Mouse (Mus musculus): Measurements from ENCODE around the gene E130308A19Rik. TPM values are rescaled to one million over a fixed set of nuclear protein-coding genes. Genes with fewer than 3 reads are reported as not detected.

Gene E130308A19Rik
- polyA plus RNA-seq, 1 experiment from 2014 or later: 64.7 TPM

GRCm38 (mm10) chr4:59682491-59682890 lies 56.5 kb downstream of the E130308A19Rik start:
- H3K27ac ChIP-seq (ENCODE audit: low read depth, low read length): no peak overlapping the region
- ATAC-seq (ENCODE audit: insufficient read depth, low FRiP score, low TSS enrichment) (no peak), DNase-seq (ENCODE audit: low spot score) (no peak)
- H3K4me1 ChIP-seq (ENCODE audit: control insufficient read depth, insufficient read depth, low read length): 0 out of 2 replicates have a peak, but pooled peaks cover 3% of the 10 kb centered on the region
- 79% methylated on average over 3 of the region's 3 CpGs for WGBS
- no peaks in the 10 kb centered on the region for H3K27me3 ChIP-seq (ENCODE audit: control insufficient read depth, insufficient read depth, low read length)
- H3K4me2 ChIP-seq (ENCODE audit: low read depth): no peak overlapping the region
- no peak overlapping the region for H3K4me3 ChIP-seq (ENCODE audit: low read depth, low read length)
- no peaks in the 10 kb centered on the region for H3K36me3 ChIP-seq (ENCODE audit: control insufficient read depth, insufficient read depth, low read length)
- no peak overlapping the region for H3K9ac ChIP-seq (ENCODE audit: low read length)
- H3K9me3 ChIP-seq (ENCODE audit: control insufficient read depth, low read length): no peaks in the 10 kb centered on the region

DNA sequence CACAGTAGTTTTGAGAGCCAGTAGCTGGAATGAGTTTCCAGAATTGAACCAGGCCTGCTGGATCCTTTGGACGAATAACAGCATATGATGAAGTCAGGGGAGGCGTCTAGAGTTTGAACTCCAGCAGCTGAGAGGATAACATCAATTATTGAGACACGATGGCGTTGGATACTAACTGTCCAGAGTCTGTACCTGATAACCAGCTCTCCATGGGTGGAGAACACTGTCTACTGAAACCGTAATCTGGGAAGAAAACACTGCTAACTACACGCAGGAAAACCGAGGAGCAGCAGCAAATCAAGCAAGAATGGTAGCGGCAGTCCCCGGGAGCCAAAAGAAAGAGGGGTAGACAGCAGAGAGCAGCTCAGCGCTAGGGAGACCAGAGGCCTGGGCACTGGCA lies 56.9 kb downstream of the E130308A19Rik start:
- ATAC-seq (ENCODE audit: insufficient read depth, low FRiP score, low TSS enrichment): no peak
- no peaks in the 10 kb centered on the region for H3K36me3 ChIP-seq (ENCODE audit: control insufficient read depth, insufficient read depth, low read length)
- H3K27ac ChIP-seq (ENCODE audit: low read depth, low read length): no peak overlapping the region
- H3K27me3 ChIP-seq (ENCODE audit: control insufficient read depth, insufficient read depth, low read length): no peaks in the 10 kb centered on the region
- 82% methylated on average over 10 of the region's 10 CpGs for WGBS
- no peaks in the 10 kb centered on the region for H3K9me3 ChIP-seq (ENCODE audit: control insufficient read depth, low read length)
- H3K9ac ChIP-seq (ENCODE audit: low read length): no peak overlapping the region
- DNase-seq (ENCODE audit: low spot score): no peak
- H3K4me2 ChIP-seq (ENCODE audit: low read depth): no peak overlapping the region
- H3K4me1 ChIP-seq (ENCODE audit: control insufficient read depth, insufficient read depth, low read length): 0 out of 2 replicates have a peak, but pooled peaks cover 3% of the 10 kb centered on the region
- no peak overlapping the region for H3K4me3 ChIP-seq (ENCODE audit: low read depth, low read length)

DNA sequence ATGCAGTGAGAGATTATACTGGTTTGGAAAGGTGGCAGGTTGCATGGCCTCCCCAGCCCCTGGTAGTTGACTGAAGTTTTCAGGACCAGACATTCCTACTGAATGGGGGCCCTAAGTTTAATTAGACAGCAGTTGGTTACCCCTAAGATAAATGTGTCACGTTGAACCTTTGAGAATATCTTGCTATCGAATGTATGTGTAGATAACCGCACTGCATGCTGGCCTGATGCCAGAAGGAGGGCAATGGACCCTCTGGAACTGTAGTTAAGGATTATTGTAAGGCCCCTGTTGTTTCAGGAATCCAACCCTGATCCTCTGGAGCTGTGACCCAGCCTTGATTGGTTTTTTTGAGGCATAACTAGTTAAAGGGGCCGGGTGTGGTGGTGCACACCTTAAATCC lies 58.3 kb downstream of the E130308A19Rik start:
- no peak overlapping the region for H3K27ac ChIP-seq (ENCODE audit: low read depth, low read length)
- ATAC-seq (ENCODE audit: insufficient read depth, low FRiP score, low TSS enrichment) (no peak), DNase-seq (ENCODE audit: low spot score) (no peak)
- H3K4me1 ChIP-seq (ENCODE audit: control insufficient read depth, insufficient read depth, low read length): 0 out of 2 replicates have a peak, but pooled peaks cover 3% of the 10 kb centered on the region
- H3K9me3 ChIP-seq (ENCODE audit: control insufficient read depth, low read length): no peaks in the 10 kb centered on the region
- no peak overlapping the region for H3K4me3 ChIP-seq (ENCODE audit: low read depth, low read length)
- H3K9ac ChIP-seq (ENCODE audit: low read length): no peak overlapping the region
- no peaks in the 10 kb centered on the region for H3K27me3 ChIP-seq (ENCODE audit: control insufficient read depth, insufficient read depth, low read length)
- H3K4me2 ChIP-seq (ENCODE audit: low read depth): no peak overlapping the region
- no peaks in the 10 kb centered on the region for H3K36me3 ChIP-seq (ENCODE audit: control insufficient read depth, insufficient read depth, low read length)
- 89% methylated on average over 4 of the region's 4 CpGs for WGBS

- ATAC-seq (ENCODE audit: insufficient read depth, low FRiP score, low TSS enrichment) (no peak), DNase-seq (ENCODE audit: low spot score) (no peak)
- Histone ChIP-seq H3K27me3 (ENCODE audit: control insufficient read depth, insufficient read depth, low read length) (no peaks in the 10 kb centered on the region), H3K4me1 (ENCODE audit: control insufficient read depth, insufficient read depth, low read length) (peaks cover 3% of the 10 kb centered on the region; the same call in 1 of the 2 replicates), H3K36me3 (ENCODE audit: control insufficient read depth, insufficient read depth, low read length) (no peaks in the 10 kb centered on the region; the same call in 1 of the 2 replicates), H3K9ac (ENCODE audit: low read length) (no peak overlapping the region), H3K9me3 (ENCODE audit: control insufficient read depth, low read length) (no peaks in the 10 kb centered on the region), H3K4me3 (ENCODE audit: low read depth, low read length) (no peak overlapping the region), H3K27ac (ENCODE audit: low read depth, low read length) (no peak overlapping the region), H3K4me2 (ENCODE audit: low read depth) (no peak overlapping the region)
- 81% methylated on average over 4 of the region's 4 CpGs for WGBS
Observed at GRCm38 (mm10) chr4:59686716-59687115, 60.7 kb downstream of the E130308A19Rik start.

DNA sequence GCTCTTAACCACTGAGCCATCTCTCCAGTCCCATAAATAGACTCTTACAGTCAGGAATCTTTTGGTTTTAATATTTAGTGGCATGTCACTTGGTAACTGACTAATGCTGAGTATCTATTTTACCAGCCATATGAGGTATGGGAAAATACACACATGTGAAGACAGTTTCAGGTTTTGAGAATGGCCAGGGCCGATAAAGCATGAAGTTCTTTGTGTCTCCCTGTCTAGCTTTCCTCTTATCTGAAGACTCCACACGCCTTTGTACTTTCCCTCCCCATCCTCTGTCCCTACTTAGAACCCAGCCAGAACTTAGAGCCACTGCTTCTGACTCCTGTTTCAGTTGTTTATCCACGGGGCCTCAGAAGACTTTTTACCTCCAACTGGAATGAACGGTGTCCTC lies 63.0 kb downstream of the E130308A19Rik start:
- Histone ChIP-seq H3K9ac (ENCODE audit: low read length) (no peak overlapping the region), H3K4me3 (ENCODE audit: low read depth, low read length) (no peak overlapping the region), H3K4me2 (ENCODE audit: low read depth) (no peak overlapping the region), H3K27me3 (ENCODE audit: control insufficient read depth, insufficient read depth, low read length) (no peaks in the 10 kb centered on the region), H3K4me1 (ENCODE audit: control insufficient read depth, insufficient read depth, low read length) (no peaks in the 10 kb centered on the region; the same call in 1 of the 2 replicates), H3K9me3 (ENCODE audit: control insufficient read depth, low read length) (no peaks in the 10 kb centered on the region), H3K27ac (ENCODE audit: low read depth, low read length) (no peak overlapping the region), H3K36me3 (ENCODE audit: control insufficient read depth, insufficient read depth, low read length) (no peaks in the 10 kb centered on the region; the same call in 1 of the 2 replicates)
- WGBS: 91% methylated on average over 4 of the region's 4 CpGs
- ATAC-seq (ENCODE audit: insufficient read depth, low FRiP score, low TSS enrichment): no peak
- DNase-seq (ENCODE audit: low spot score): no peak

DNA sequence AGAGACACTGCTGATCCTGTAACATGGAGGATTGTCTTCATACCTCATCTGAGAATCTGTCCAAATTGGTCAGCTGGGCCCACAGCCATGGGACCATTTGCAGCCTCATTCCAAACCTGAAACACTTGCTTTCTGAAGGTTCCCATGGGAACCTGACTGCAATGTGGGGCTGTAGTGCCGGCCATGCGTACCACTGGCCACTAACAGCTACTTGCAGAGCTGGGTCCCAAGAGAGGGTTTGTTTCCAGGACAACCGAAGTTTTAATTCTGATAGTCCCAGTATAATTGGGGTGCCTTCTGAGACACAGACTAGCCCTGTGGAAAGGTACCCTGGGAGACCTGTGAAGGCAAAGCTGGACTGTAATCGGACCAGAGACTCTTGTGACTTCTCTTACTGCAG lies 64.1 kb downstream of the E130308A19Rik start:
- H3K4me1 ChIP-seq (ENCODE audit: control insufficient read depth, insufficient read depth, low read length): no peaks in the 10 kb centered on the region; the same call in 1 of the 2 replicates
- ATAC-seq (ENCODE audit: insufficient read depth, low FRiP score, low TSS enrichment) (peak; percentile 58; the same call in 1 of the 2 replicates), DNase-seq (ENCODE audit: low spot score) (no peak)
- no peaks in the 10 kb centered on the region for H3K27me3 ChIP-seq (ENCODE audit: control insufficient read depth, insufficient read depth, low read length)
- no peak overlapping the region for H3K4me3 ChIP-seq (ENCODE audit: low read depth, low read length)
- no peak overlapping the region for H3K4me2 ChIP-seq (ENCODE audit: low read depth)
- no peaks in the 10 kb centered on the region for H3K9me3 ChIP-seq (ENCODE audit: control insufficient read depth, low read length)
- H3K36me3 ChIP-seq (ENCODE audit: control insufficient read depth, insufficient read depth, low read length): no peaks in the 10 kb centered on the region; the same call in 1 of the 2 replicates
- no peak overlapping the region for H3K27ac ChIP-seq (ENCODE audit: low read depth, low read length)
- no peak overlapping the region for H3K9ac ChIP-seq (ENCODE audit: low read length)
- WGBS: 56% methylated on average over 4 of the region's 4 CpGs

DNA sequence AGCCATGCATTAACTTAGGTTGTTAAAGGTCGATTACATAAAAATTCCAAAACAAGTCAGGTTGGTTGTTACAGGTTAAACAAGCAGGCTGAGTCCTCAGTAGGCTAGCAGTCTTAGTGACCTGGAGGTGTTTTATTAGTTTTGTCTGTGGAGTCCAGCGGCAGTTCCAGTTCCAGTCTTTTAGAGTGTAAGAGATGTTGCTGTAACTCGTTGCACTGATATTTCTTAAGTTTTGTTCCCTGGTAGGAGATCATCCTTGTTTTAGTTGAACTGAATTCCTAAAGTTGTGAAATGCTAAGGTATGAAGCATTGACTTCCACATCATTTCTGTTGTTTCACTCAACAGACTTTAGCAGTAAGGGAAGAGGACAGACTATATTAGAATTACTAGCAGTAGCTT lies 70.8 kb downstream of the E130308A19Rik start:
- Histone ChIP-seq H3K27me3 (ENCODE audit: control insufficient read depth, insufficient read depth, low read length) (no peaks in the 10 kb centered on the region), H3K9me3 (ENCODE audit: control insufficient read depth, low read length) (no peaks in the 10 kb centered on the region), H3K4me3 (ENCODE audit: low read depth, low read length) (no peak overlapping the region), H3K36me3 (ENCODE audit: control insufficient read depth, insufficient read depth, low read length) (no peaks in the 10 kb centered on the region), H3K4me1 (ENCODE audit: control insufficient read depth, insufficient read depth, low read length) (0 out of 2 replicates have a peak, but pooled peaks cover 1% of the 10 kb centered on the region), H3K4me2 (ENCODE audit: low read depth) (no peak overlapping the region), H3K27ac (ENCODE audit: low read depth, low read length) (no peak overlapping the region), H3K9ac (ENCODE audit: low read length) (no peak overlapping the region)
- WGBS: 83% methylated on average over 3 of the region's 3 CpGs
- no peak for ATAC-seq (ENCODE audit: insufficient read depth, low FRiP score, low TSS enrichment)
- no peak for DNase-seq (ENCODE audit: low spot score)

GRCm38 (mm10) chr4:59697869-59698268 lies 71.9 kb downstream of the E130308A19Rik start:
- H3K9ac ChIP-seq (ENCODE audit: low read length): no peak overlapping the region
- no peak for DNase-seq (ENCODE audit: low spot score)
- no peaks in the 10 kb centered on the region for H3K27me3 ChIP-seq (ENCODE audit: control insufficient read depth, insufficient read depth, low read length)
- H3K27ac ChIP-seq (ENCODE audit: low read depth, low read length): no peak overlapping the region
- ATAC-seq (ENCODE audit: insufficient read depth, low FRiP score, low TSS enrichment): no peak
- H3K4me3 ChIP-seq (ENCODE audit: low read depth, low read length): no peak overlapping the region
- no peak overlapping the region for H3K4me2 ChIP-seq (ENCODE audit: low read depth)
- H3K4me1 ChIP-seq (ENCODE audit: control insufficient read depth, insufficient read depth, low read length): 0 out of 2 replicates have a peak, but pooled peaks cover 4% of the 10 kb centered on the region
- WGBS: 61% methylated on average over 3 of the region's 3 CpGs
- no peaks in the 10 kb centered on the region for H3K9me3 ChIP-seq (ENCODE audit: control insufficient read depth, low read length)
- H3K36me3 ChIP-seq (ENCODE audit: control insufficient read depth, insufficient read depth, low read length): no peaks in the 10 kb centered on the region

DNA sequence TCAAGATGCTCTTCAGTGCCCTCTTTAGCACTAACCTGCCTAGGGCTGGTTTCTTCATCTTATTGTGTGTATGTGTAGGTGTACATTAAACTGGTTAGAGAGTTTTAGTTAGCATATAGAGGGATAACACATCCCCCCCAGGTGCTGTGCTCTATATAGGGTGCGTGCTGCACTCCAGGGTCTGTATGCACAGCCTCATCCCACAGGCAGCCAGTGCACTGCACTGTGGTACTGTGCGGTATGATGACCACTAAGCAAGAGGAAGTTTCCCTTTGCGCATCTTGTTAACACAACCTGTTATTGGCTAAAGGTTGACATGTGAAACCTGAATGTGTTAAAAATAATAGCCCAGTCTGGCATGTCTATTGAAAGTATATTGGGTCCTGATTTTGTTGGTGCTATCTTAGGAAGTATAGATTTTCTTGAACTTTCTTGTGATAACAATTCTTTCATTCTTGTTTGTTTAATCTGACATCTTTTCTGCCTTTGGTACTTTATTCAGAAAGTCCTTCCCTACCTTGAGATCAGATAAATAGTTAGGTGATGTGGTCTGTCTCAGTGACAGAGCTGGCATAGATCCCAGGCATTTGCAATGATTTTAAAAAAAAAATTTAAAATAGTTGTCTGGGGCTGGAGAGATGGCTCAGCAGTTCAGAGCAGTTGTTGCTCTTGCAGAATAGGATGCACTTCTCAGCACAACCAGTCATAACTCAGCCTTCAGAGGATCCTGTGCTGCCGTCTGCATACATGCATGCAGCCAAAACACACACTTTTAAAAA lies 73.2 kb downstream of the E130308A19Rik start:
- no peaks in the 10 kb centered on the region for H3K36me3 ChIP-seq (ENCODE audit: control insufficient read depth, insufficient read depth, low read length)
- H3K9me3 ChIP-seq (ENCODE audit: control insufficient read depth, low read length): no peaks in the 10 kb centered on the region
- no peaks in the 10 kb centered on the region for H3K27me3 ChIP-seq (ENCODE audit: control insufficient read depth, insufficient read depth, low read length)
- H3K27ac ChIP-seq (ENCODE audit: low read depth, low read length): no peak overlapping the region
- ATAC-seq (ENCODE audit: insufficient read depth, low FRiP score, low TSS enrichment): no peak
- 94% methylated on average over 4 of the region's 4 CpGs for WGBS
- H3K4me3 ChIP-seq (ENCODE audit: low read depth, low read length): no peak overlapping the region
- no peak overlapping the region for H3K4me2 ChIP-seq (ENCODE audit: low read depth)
- H3K4me1 ChIP-seq (ENCODE audit: control insufficient read depth, insufficient read depth, low read length): 0 out of 2 replicates have a peak, but pooled peaks cover 4% of the 10 kb centered on the region
- no peak overlapping the region for H3K9ac ChIP-seq (ENCODE audit: low read length)
- no peak for DNase-seq (ENCODE audit: low spot score)

All from neural tube, embryonic 11.5 days (tissue).